Mouse (Mus musculus) right cerebral cortex, adult 2 months (tissue): ENCODE data around the gene 5330417C22Rik.

ENCODE experiments used
- DNase-seq, 2 experiments: peaks; one replicate each; pipeline ENCODE4 v3.0.0; 2021 to 2022; ENCODE audit warnings: low spot score in 2 of 2

Gene 5330417C22Rik

GRCm38 (mm10) chr3:108413634-108414360 is 122.5 kb downstream of the 5330417C22Rik start:
- DNase-seq: no peak

- peak in 1 of 2 experiments; percentile 57 for DNase-seq
Observed at GRCm38 (mm10) chr3:108411754-108412121, 124.6 kb downstream of the 5330417C22Rik start.

GRCm38 (mm10) chr3:108411026-108411753 is 125.1 kb downstream of the 5330417C22Rik start:
- DNase-seq: no peak

GRCm38 (mm10) chr3:108410359-108410714 is 126.0 kb downstream of the 5330417C22Rik start:
- DNase-seq: no peak

- DNase-seq: no peak
Observed at GRCm38 (mm10) chr3:108409656-108410358, 126.5 kb downstream of the 5330417C22Rik start.

- peak in 1 of 2 experiments; percentile 32 for DNase-seq
Observed at GRCm38 (mm10) chr3:108408517-108409008, 127.8 kb downstream of the 5330417C22Rik start.

GRCm38 (mm10) chr3:108406306-108406885 is 129.9 kb downstream of the 5330417C22Rik start:
- peak; percentile 70 to 74 for DNase-seq
